Comparison of ENCODE assay signal across 9 mouse cellular contexts in genomic region chr15:78770234-78770982, GRCm38 (mm10). TPM values are rescaled to one million over a fixed set of nuclear protein-coding genes. Genes with fewer than 3 reads are reported as not detected.
A peak's percentile ranks its signal among the peaks of the same experiment; 100 is the strongest.
DNase-seq lines count a peak whose midpoint lies in the region; ATAC-seq and TF ChIP-seq lines count a peak whose summit lies in the region.
"Had no signal": no experiment of that assay in that cellular context is flagged by ENCODE, and none has a peak within 500 bp of the region (broad histone marks: within the 10 kb centered on the region; RNA-seq: fewer than 3 reads in every experiment).

No protein-coding gene starts in this region.

- WGBS in heart, embryonic 11.5 days (ENCODE audit: insufficient replicate concordance) = 61% methylated on average over 9 of the region's 9 CpGs
- WGBS in lung, postnatal 0 days = 49% methylated on average over 9 of the region's 9 CpGs
- WGBS in hindbrain, embryonic 10.5 days = 27% methylated on average over 9 of the region's 9 CpGs
- WGBS in neural tube, embryonic 14.5 days = 23% methylated on average over 9 of the region's 9 CpGs

- H3K4me1 ChIP-seq in heart, embryonic 11.5 days (ENCODE audit: control insufficient read depth, insufficient read depth, low read length) = peaks cover 11% of the 10 kb centered on the region
- H3K4me1 ChIP-seq in lung, postnatal 0 days (ENCODE audit: insufficient read depth, low read depth, low read length) = no peaks in the 10 kb centered on the region
- H3K4me1 ChIP-seq in hindbrain, embryonic 10.5 days (replicated peaks) = peaks cover 84% of the 10 kb centered on the region
- peaks cover 19% of the 10 kb centered on the region for H3K4me1 ChIP-seq in neural tube, embryonic 14.5 days (ENCODE audit: control insufficient read depth, insufficient read depth, low read length)

- no peak for DNase-seq in heart, adult 8-10 months (ENCODE audit: low spot score)
- no peak for DNase-seq in lung, postnatal 0 days (ENCODE audit: low spot score)
- DNase-seq in lung, postnatal 36 days = no peak
- DNase-seq in hindbrain, embryonic 10.5 days (ENCODE audit: low spot score) = no peak
- DNase-seq in left cerebral cortex, adult 2 months (ENCODE audit: extremely low spot score in 1 of 2, low spot score in 2 of 2) = no peak
- DNase-seq: cerebellum, adult 9-10 months had no signal

- H3K36me3 ChIP-seq in heart, embryonic 11.5 days (ENCODE audit: control insufficient read depth, insufficient read depth, low read length) = no peaks in the 10 kb centered on the region
- peaks cover 6% of the 10 kb centered on the region; the same call in 1 of the 2 replicates for H3K36me3 ChIP-seq in lung, postnatal 0 days (ENCODE audit: insufficient read depth, low read length)
- H3K36me3 ChIP-seq in hindbrain, embryonic 10.5 days = peaks cover 42% of the 10 kb centered on the region
- no peaks in the 10 kb centered on the region for H3K36me3 ChIP-seq in neural tube, embryonic 14.5 days (ENCODE audit: control insufficient read depth, insufficient read depth, low read length)

- peaks cover 3% of the 10 kb centered on the region; the same call in 1 of the 2 replicates for H3K9me3 ChIP-seq in heart, embryonic 11.5 days (replicated peaks; ENCODE audit: control insufficient read depth, low read length)
- no peaks in the 10 kb centered on the region for H3K9me3 ChIP-seq in lung, postnatal 0 days (ENCODE audit: low read length)
- H3K9me3 ChIP-seq in hindbrain, embryonic 10.5 days = peaks cover 6% of the 10 kb centered on the region
- no peaks in the 10 kb centered on the region for H3K9me3 ChIP-seq in neural tube, embryonic 14.5 days (ENCODE audit: control insufficient read depth, low read length)

- TF ChIP-seq EP300 in lung, postnatal 0 days (IDR thresholded peaks at IDR 0.05) = no peak

- no peak overlapping the region for H3K27ac ChIP-seq in heart, embryonic 11.5 days (ENCODE audit: low read depth, low read length)
- H3K27ac ChIP-seq in lung, postnatal 0 days (ENCODE audit: low read length) = peak overlapping the region; percentile 62; the same call in 1 of the 2 replicates
- peak overlapping the region; percentile 91 for H3K27ac ChIP-seq in hindbrain, embryonic 10.5 days
- peak overlapping the region; percentile 73 for H3K27ac ChIP-seq in neural tube, embryonic 14.5 days (ENCODE audit: low read depth, low read length)
- H3K27ac ChIP-seq in left cerebral cortex, adult 2 months = no peak overlapping the region

- peak overlapping the region; percentile 9; the same call in 1 of the 2 replicates for H3K4me2 ChIP-seq in heart, embryonic 11.5 days
- peak overlapping the region; percentile 46 for H3K4me2 ChIP-seq in lung, postnatal 0 days (replicated peaks; ENCODE audit: low read depth, low read length)
- H3K4me2 ChIP-seq in neural tube, embryonic 14.5 days (ENCODE audit: low read depth, low read length) = peak overlapping the region; percentile 22; the same call in 1 of the 2 replicates

- intact Hi-C loops in left cerebral cortex, adult 2 months (cut with DNase I) = no loop called here

- H3K4me3 ChIP-seq in heart, embryonic 11.5 days (ENCODE audit: low read depth, low read length) = no peak overlapping the region
- no peak overlapping the region for H3K4me3 ChIP-seq in lung, postnatal 0 days (ENCODE audit: low read depth, low read length)
- H3K4me3 ChIP-seq in hindbrain, embryonic 10.5 days = peak overlapping the region; percentile 53
- H3K4me3 ChIP-seq in neural tube, embryonic 14.5 days (ENCODE audit: low read depth, low read length) = 0 out of 2 replicates have a peak overlapping the region, but pooled peaks have one; percentile 9
- no peak overlapping the region for H3K4me3 ChIP-seq in left cerebral cortex, adult 2 months

- H3K27me3 ChIP-seq in heart, embryonic 11.5 days (ENCODE audit: control insufficient read depth, insufficient read depth, low read length) = no peaks in the 10 kb centered on the region; the same call in 1 of the 2 replicates
- H3K27me3 ChIP-seq in lung, postnatal 0 days (replicated peaks; ENCODE audit: insufficient read depth, low read length) = no peaks in the 10 kb centered on the region
- no peaks in the 10 kb centered on the region for H3K27me3 ChIP-seq in hindbrain, embryonic 10.5 days (ENCODE audit: insufficient read depth, poor library complexity, severe bottlenecking)
- no peaks in the 10 kb centered on the region for H3K27me3 ChIP-seq in neural tube, embryonic 14.5 days (ENCODE audit: control insufficient read depth, insufficient read depth, low read length)

- no peak overlapping the region for H3K9ac ChIP-seq in heart, embryonic 11.5 days (ENCODE audit: low read depth, low read length)
- H3K9ac ChIP-seq in lung, postnatal 0 days (replicated peaks; ENCODE audit: low read depth) = no peak overlapping the region
- no peak overlapping the region for H3K9ac ChIP-seq in neural tube, embryonic 14.5 days (replicated peaks; ENCODE audit: low read depth, low read length)

- no peak for ATAC-seq in heart, embryonic 11.5 days (replicated peaks; ENCODE audit: insufficient number of reproducible peaks, low FRiP score, low TSS enrichment)
- no peak for ATAC-seq in lung, postnatal 0 days
- no peak for ATAC-seq in neural tube, embryonic 14.5 days (ENCODE audit: low read depth)
- no peak for ATAC-seq in erythroid progenitor cell, adult 5-6 weeks (replicated peaks; ENCODE audit: low FRiP score, poor library complexity, severe bottlenecking)

- no peak for TF ChIP-seq CTCF in lung, postnatal 0 days (IDR thresholded peaks at IDR 0.05)
- TF ChIP-seq CTCF in left cerebral cortex, adult 2 months (IDR thresholded peaks at IDR 0.05) = no peak

RNA-seq across cellular contexts. Expression of gene Mfng, which starts 2.9 kb away (rescaled TPM):
- polyA plus RNA-seq in heart, embryonic 11.5 days (2014; fragmentation: Nextera tagmentation; extraction: Ambion mirVana) = 3.0 and 3.7 TPM in 2 replicates
- 10 to 100 TPM in 1 of 4 experiments, 1 to 10 TPM in 3; 7.5 to 11.4 (median 9.5) TPM for total RNA-seq in heart, adult 8-10 months (2022)
- 47.8 and 52.9 TPM in 2 replicates for polyA plus RNA-seq in lung, postnatal 0 days (2015; fragmentation: Nextera tagmentation; extraction: Ambion mirVana)
- polyA plus RNA-seq in hindbrain, embryonic 10.5 days (2016; fragmentation: Nextera tagmentation; extraction: Ambion mirVana) = 71.6 and 79.0 TPM in 2 replicates
- 6.9 and 10.2 TPM in 2 replicates for polyA plus RNA-seq in neural tube, embryonic 14.5 days (2014; fragmentation: Nextera tagmentation; extraction: Ambion mirVana)
- 1.7 and 1.8 TPM in 2 replicates for total RNA-seq in erythroid progenitor cell, adult 5-6 weeks (2015; ENCODE audit: low replicate concordance)
- total RNA-seq in erythroid progenitor cell, adult 5-6 weeks (2017; ENCODE audit: low replicate concordance) = 2.3 TPM in 1 of 2 replicates, not detected in the other
- total RNA-seq in left cerebral cortex, adult 2 months (2021) = 1 to 10 TPM; 5.0 to 6.2 TPM

RNA-seq across cellular contexts. Expression of gene Card10, which starts 32.4 kb away (rescaled TPM):
- 3.7 and 4.2 TPM in 2 replicates for polyA plus RNA-seq in heart, embryonic 11.5 days (2014; fragmentation: Nextera tagmentation; extraction: Ambion mirVana)
- total RNA-seq in heart, adult 8-10 months (2022) = 10 to 100 TPM; 14.3 to 16.1 (median 15.2) TPM
- polyA plus RNA-seq in lung, postnatal 0 days (2015; fragmentation: Nextera tagmentation; extraction: Ambion mirVana) = 7.5 and 8.3 TPM in 2 replicates
- polyA plus RNA-seq in hindbrain, embryonic 10.5 days (2016; fragmentation: Nextera tagmentation; extraction: Ambion mirVana) = 4.3 and 4.5 TPM in 2 replicates
- polyA plus RNA-seq in neural tube, embryonic 14.5 days (2014; fragmentation: Nextera tagmentation; extraction: Ambion mirVana) = 1.8 and 2.2 TPM in 2 replicates
- 0.42 and 0.72 TPM in 2 replicates for total RNA-seq in erythroid progenitor cell, adult 5-6 weeks (2015; ENCODE audit: low replicate concordance)
- total RNA-seq in erythroid progenitor cell, adult 5-6 weeks (2017; ENCODE audit: low replicate concordance) = not detected in 2 replicates
- total RNA-seq in left cerebral cortex, adult 2 months (2021) = 1 to 10 TPM; 4.8 TPM

RNA-seq across cellular contexts. Expression of gene Elfn2, which starts 51.8 kb away (rescaled TPM):
- not detected in 2 replicates for polyA plus RNA-seq in heart, embryonic 11.5 days (2014; fragmentation: Nextera tagmentation; extraction: Ambion mirVana)
- 1 to 10 TPM; 1.9 to 4.4 (median 2.5) TPM for total RNA-seq in heart, adult 8-10 months (2022)
- polyA plus RNA-seq in lung, postnatal 0 days (2015; fragmentation: Nextera tagmentation; extraction: Ambion mirVana) = 0.02 and 0.05 TPM in 2 replicates
- polyA plus RNA-seq in hindbrain, embryonic 10.5 days (2016; fragmentation: Nextera tagmentation; extraction: Ambion mirVana) = 0.24 and 0.39 TPM in 2 replicates
- polyA plus RNA-seq in neural tube, embryonic 14.5 days (2014; fragmentation: Nextera tagmentation; extraction: Ambion mirVana) = 4.1 and 6.8 TPM in 2 replicates
- total RNA-seq in erythroid progenitor cell, adult 5-6 weeks (2015; ENCODE audit: low replicate concordance) = not detected in 2 replicates
- not detected in 2 replicates for total RNA-seq in erythroid progenitor cell, adult 5-6 weeks (2017; ENCODE audit: low replicate concordance)
- 100 to 1,000 TPM; 144 to 177 TPM for total RNA-seq in left cerebral cortex, adult 2 months (2021)

Comparison
In these comparisons a context has a peak if more than half of its experiments do, and no peak if none do; other contexts are left out.
1. H3K27ac ChIP-seq: peak in lung, postnatal 0 days (single experiment), hindbrain, embryonic 10.5 days (single experiment) and neural tube, embryonic 14.5 days (single experiment); none in heart, embryonic 11.5 days (single experiment) and left cerebral cortex, adult 2 months (single experiment).
2. H3K4me3 ChIP-seq: peak in hindbrain, embryonic 10.5 days (single experiment) and neural tube, embryonic 14.5 days (single experiment); none in heart, embryonic 11.5 days (single experiment), lung, postnatal 0 days (single experiment) and left cerebral cortex, adult 2 months (single experiment).
3. Peak in every context shown above with its lines, with median percentiles within 50 percentile points of each other: H3K4me2 ChIP-seq.